Mouse (Mus musculus): ENCODE results near the gene Ubqln4.

Ubqln4 gene

GRCm38 (mm10) chr3:88553525-88553879 lies at the start of gene Ubqln4:
Ubqln4 (plus strand) TSS chr3:88553758.
- DNase-seq: peak; percentile 93

DNA sequence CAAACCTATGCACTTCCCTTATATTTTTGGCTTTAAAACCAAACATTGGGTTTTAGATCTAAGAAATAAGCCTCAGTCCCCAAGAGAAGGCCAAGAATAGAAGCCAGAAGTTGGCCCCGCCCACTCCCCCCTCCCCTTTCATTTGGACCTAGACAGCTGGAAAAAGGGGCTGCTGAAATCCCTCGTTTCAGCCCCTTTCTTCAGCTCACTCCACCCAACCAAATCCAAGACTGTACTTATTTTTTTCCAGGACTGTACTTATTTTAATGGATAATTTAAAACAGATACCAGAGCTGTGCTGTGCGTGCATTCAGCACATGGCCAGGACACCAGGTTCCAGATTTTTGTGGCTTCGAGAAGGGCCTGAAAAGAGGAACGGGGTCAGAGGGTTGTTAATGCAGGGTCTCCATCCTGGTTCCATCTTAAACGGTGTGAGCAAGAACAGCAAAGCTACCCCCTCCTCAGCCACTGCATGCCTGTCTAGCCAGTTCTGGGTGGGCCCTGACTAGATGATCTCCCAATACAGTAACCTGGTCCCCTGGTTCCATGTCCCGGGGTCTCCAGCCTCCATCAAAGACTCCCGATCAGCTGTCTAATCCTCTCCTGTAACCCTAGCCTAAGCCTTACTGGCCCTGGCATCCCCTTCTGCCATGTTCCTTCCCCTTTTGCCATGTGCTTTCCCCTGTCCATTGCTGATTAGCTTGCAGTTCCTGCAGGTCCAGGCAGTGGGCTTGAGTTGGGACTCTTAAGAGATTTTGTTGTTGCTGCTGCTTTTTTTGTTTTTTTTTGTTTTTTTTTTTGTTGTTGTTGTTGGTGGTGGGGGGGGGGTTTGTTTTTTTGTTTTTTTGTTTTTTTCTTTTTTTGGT lies 49.4 kb upstream of the Ubqln4 start:
- no peak for DNase-seq

DNA sequence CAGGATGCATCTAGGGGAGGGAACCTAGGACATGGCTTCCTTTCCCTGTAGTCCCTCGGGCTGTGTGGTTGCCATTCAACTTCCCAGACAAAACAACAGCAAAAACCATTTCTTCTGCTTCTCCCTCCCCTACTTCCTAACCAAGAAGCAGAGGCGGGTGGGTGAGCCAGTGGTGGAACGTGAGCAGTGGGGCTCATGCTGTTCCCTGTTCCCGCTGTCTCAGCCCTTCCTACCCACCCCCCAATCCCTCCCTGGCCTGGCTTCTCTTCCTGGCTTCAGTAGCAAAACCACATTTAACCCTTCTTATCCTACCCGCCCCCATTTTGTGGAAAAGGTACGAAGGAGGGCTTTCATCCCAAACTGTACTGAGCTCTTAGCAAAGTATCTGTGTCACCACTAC lies 48.5 kb upstream of the Ubqln4 start:
- DNase-seq: no peak

- DNase-seq: no peak
Observed at GRCm38 (mm10) chr3:88505765-88506164, 47.8 kb upstream of the Ubqln4 start.

GRCm38 (mm10) chr3:88509250-88509649 lies 44.3 kb upstream of the Ubqln4 start:
- DNase-seq: peak; percentile 49

DNA sequence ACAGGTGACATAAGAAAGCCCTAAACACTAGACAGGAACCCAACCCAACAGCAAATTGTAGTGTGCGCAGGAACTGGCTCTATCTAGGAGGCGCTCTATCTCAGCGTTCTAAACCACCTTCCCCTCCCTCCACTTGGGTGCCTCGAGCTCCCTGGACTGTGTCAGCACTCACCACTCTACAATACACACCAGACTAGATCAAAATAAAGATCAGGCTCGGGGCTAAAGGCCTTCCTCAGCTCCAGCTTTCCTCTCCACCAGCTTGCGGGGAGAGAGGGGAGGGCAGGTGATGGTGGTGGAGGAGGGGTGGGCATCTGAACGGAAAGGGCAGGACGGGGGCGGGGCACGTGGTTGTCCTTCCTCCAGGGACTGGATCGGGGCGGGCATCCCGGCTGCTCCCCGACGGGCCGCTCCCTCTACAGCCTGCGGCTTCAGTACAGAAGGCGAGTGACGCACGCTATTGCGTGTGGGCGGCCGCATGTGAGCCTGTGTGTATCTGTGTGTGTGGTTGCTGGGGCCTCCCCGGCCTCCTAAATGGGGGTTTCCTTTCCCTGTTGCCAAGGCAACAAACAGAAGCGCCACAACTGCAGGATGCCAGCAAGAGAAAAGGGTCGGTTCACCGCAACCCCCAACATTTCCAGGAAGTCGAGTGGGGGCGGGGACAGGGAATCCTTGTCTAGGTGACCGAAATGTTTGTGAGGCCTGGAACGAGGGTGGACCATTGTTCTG lies 43.7 kb upstream of the Ubqln4 start, which contains the start of gene Lmna:
TSS of gene Lmna (minus strand) at position 265 of the 729 bp plus-strand sequence.
- peak; percentile 94 for DNase-seq

GRCm38 (mm10) chr3:88510421-88511289 lies 42.9 kb upstream of the Ubqln4 start:
- DNase-seq: no peak

- no peak for DNase-seq
Observed at GRCm38 (mm10) chr3:88511559-88511958, 42.0 kb upstream of the Ubqln4 start.

DNA sequence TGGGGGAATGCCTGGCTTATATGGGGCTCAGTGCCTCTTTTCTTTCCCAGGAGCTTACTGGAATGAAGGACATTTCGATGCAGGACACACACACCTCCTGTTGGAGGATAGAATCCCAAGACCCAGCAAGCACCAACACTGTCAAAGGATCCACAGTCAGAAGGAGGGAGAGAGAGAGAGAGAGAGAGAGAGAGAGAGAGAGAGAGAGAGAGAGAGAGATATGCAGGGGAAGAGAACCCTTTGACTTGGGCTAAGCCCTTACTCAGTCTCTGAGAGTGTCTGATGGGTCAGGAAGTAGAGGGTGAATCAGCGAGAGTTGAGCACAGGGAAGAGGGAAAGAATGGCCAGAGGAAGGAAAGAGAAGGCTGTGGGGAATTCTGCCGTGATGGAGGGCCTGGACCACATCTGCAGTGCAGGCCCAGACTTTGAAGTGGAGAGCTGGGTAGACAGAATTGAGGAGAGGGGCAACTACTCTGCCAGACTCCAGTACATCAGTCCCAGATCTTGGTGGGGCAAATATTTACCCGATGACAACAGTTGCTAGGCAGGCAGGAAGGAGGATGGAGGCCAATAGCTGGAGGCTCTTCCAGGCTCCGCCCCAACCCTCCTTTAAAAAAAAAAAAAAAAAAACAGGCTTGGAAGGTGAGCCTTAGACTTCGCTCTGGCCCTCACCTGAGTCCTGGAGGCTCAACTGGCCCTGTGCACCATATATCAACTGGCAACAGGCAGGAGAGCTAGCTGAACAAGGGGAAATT lies 41.2 kb upstream of the Ubqln4 start:
- no peak for DNase-seq

- no peak for DNase-seq
Observed at GRCm38 (mm10) chr3:88512896-88513545, 40.5 kb upstream of the Ubqln4 start.

- peak; percentile 45 for DNase-seq
Observed at GRCm38 (mm10) chr3:88513546-88514115, 39.9 kb upstream of the Ubqln4 start.

DNA sequence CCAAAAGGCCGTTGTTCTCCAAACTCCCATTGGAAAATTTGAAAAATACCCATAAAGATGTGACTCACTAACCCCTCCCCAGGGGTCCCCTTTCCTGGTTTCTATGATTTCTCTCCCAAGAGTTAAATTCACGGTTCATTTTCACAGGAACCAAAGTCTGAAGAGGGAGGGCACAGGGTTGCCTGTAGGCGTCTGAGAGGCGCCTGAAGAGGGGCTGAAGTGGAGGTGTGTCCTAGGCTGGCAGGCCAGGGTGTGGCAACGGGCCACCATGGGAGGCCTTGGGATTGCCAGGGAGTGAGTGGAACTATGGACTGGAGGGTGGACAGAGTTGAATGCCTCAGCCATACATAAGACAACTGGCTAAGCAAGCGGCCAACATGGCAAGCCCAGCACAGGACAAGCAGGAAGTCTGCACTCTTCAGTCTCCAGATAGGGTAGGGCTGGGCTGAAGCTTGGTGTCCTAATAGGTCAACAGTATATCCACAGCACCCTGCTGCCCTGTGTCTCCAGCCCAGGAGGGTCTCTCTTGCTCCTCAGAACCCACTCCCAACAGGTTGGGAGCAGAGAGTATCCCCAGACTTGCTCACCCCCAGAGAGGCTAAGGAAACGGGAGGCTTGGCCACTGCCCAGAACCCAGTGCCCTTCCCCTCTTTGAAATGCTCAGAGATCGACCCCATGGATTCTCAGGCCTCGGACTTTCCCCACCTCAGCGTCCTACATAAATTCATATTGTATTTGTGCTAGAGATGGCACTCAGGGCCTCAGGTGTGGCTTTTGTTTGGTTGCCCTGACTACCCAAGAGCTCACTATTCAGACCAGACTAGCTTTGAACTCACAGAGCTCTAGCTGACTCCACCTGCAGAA lies 39.1 kb upstream of the Ubqln4 start:
- no peak for DNase-seq

DNA sequence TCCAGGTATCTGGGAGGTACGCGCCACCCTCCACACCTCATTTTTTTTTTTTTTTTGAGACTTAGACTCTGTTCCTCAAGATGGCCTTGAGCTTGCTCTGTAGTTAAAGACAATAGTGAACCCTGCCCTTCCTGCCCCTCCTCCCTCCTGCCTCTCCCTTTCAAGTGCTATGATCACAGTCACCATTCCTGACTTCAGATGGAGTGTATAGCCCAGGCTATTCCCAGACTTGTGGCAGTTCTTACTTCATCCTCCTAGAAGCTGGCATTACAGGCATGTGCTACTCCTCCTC lies 38.5 kb upstream of the Ubqln4 start:
- no peak for DNase-seq

DNA sequence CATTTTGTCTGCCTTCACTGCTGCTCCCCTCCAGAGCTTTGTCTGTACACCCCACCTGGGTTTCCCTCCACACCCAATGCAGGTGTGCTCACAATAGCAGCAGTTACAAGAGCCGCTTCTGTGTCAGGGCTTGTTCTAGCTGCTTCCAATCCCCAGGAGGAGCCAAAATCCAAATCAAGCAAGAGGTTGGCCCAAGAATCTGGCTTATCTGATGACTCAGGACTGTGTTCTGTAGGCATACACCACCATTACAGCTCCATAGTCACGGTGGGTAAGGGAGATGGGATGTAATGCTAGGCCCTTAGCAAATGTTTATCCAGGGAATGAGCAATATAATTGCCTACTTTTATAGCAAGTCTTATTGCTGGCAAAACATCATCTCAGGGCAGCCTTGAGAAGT lies 37.2 kb upstream of the Ubqln4 start:
- no peak for DNase-seq

- no peak for DNase-seq
Observed at GRCm38 (mm10) chr3:88518411-88518810, 35.1 kb upstream of the Ubqln4 start.

GRCm38 (mm10) chr3:88520078-88520477 lies 33.5 kb upstream of the Ubqln4 start:
- DNase-seq: no peak

GRCm38 (mm10) chr3:88521156-88521555 lies 32.4 kb upstream of the Ubqln4 start:
- no peak for DNase-seq

GRCm38 (mm10) chr3:88521803-88522331 lies 31.7 kb upstream of the Ubqln4 start:
- peak; percentile 83 for DNase-seq

GRCm38 (mm10) chr3:88523027-88523426 lies 30.5 kb upstream of the Ubqln4 start:
- DNase-seq: no peak

DNA sequence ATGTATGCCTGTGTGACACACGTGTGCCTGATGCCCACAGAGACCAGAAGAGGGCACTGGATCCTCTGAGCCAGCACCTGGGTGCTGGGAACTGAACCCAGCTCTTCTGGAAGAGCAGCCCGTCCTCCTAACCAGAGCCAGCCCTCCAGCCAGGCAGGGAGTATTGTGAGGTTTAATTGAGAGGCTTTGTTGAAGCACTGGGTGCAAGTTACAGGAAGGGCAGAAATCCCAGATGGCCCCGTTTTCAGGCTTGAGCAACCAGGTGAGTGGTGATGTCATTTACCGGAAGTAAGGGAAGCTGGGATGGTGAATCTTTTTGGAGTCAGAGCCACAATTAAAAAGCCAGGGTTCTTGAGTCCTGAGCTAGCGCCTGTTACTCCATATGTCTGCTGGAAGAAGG lies 28.5 kb upstream of the Ubqln4 start:
- no peak for DNase-seq

Data from thymus, postnatal 25 days (tissue).